Mouse (Mus musculus) brain, embryonic 14.5 days (tissue): ENCODE measurements at regions not wholly inside any gene's neighbourhood (a gene's known extent, or its start where the extent isn't known, plus 50 kb on each side); places are given as distances from the start of the nearest gene placed in this dataset.

Experiments used
- CTCF ChIP-seq: fragments of 200-500 bp; IDR thresholded peaks from 2 replicates; pipeline ENCODE4 v1.5.1; 2012; ENCODE audit warnings: inconsistent platforms, mild to moderate bottlenecking, moderate library complexity, borderline replicate concordance; ENCODE audit not compliant: insufficient read depth, insufficient read length; ENCODE audit errors: extremely low read depth
- POLR2A ChIP-seq: fragments of 200-500 bp; IDR thresholded peaks from 2 replicates; pipeline ENCODE4 v1.6.1; 2012; ENCODE audit warnings: mild to moderate bottlenecking, inconsistent platforms, borderline replicate concordance; ENCODE audit not compliant: poor library complexity, insufficient read depth, insufficient read length, severe bottlenecking; ENCODE audit errors: extremely low read depth

DNA sequence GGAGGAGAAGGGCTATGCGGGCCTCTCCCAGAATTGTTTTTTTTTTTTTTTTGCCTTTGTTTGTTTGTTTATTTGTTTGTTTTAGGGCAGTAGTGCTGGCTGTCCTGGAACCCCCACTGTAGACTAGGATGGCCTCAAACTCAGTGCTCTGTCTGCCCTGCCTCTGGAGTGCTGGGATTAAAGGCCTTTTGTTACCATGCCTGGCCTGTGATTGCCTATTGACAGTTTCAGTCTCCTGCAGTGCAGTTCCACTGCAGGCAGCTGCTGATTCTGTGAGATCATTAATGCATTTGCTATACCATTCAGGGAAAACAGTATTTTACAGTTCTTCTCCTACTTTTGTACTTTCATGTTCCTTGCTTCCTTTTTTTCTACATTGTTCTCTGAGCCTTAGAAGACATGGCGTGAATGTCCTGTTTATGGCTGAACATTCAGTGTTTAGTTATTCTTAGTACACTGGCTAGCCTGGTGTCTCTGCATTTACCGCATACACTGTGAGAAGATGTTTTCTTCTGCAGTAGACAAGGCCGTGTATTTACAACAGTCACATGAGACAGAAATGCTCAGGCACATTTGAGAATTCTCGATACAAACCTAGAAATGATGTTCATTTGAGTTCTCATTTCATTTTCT lies 434.0 kb downstream of the Serpinb8 start:
- TF ChIP-seq CTCF (no peak), POLR2A (no peak)
